In genomic region chr10:19849771-19850365, GRCm38 (mm10) we compare ENCODE assay signal across 9 mouse cellular contexts. TPM values are rescaled to one million over a fixed set of nuclear protein-coding genes. Genes with fewer than 3 reads are reported as not detected.
DNase-seq lines count a peak whose midpoint lies in the region; ATAC-seq lines count a peak whose summit lies in the region.
"Had no signal": no experiment of that assay in that cellular context is flagged by ENCODE, and none has a peak within 500 bp of the region (broad histone marks: within the 10 kb centered on the region; RNA-seq: fewer than 3 reads in every experiment).

No protein-coding gene starts in this region.

- peak overlapping the region; percentile 58 for H3K4me3 ChIP-seq in lung, embryonic 16.5 days (ENCODE audit: low read length)

- H3K27ac ChIP-seq in lung, embryonic 16.5 days (ENCODE audit: low read length): no peak overlapping the region

- ATAC-seq in lung, embryonic 16.5 days (ENCODE audit: low read depth): peak; percentile 63
- peak; percentile 1 to 13; a peak in 1 of 4 replicates for ATAC-seq in hematopoietic stem cell, adult 5-6 weeks (replicated peaks in 1 of 2; ENCODE audit: insufficient read depth in 1 of 2, low FRiP score in 2 of 2, low TSS enrichment in 1 of 2, low read depth in 1 of 2, poor library complexity in 2 of 2, severe bottlenecking in 2 of 2)
- ATAC-seq in megakaryocyte progenitor cell, adult 5-6 weeks (replicated peaks; ENCODE audit: poor library complexity): peak; percentile 15

- DNase-seq in adrenal gland, adult 2 months: peak; percentile 24
- no peak for DNase-seq in adrenal gland, adult 18-20 months (ENCODE audit: low spot score in 2 of 2)
- DNase-seq in lung, postnatal 25 days (ENCODE audit: low spot score): no peak
- peak; percentile 15 for DNase-seq in thymus, postnatal 25 days
- no peak for DNase-seq in layer of hippocampus, adult 9-11 months

- H3K4me1 ChIP-seq in lung, embryonic 16.5 days (replicated peaks; ENCODE audit: control insufficient read depth, insufficient read depth, low read length): peaks cover 21% of the 10 kb centered on the region

- peaks cover 50% of the 10 kb centered on the region for H3K27me3 ChIP-seq in lung, embryonic 16.5 days (ENCODE audit: control insufficient read depth, insufficient read depth, low read depth, low read length)

- peak overlapping the region; percentile 54 for H3K9ac ChIP-seq in lung, embryonic 16.5 days (ENCODE audit: low read length)

- H3K9me3 ChIP-seq in lung, embryonic 16.5 days (ENCODE audit: control insufficient read depth, low read length): no peaks in the 10 kb centered on the region

- WGBS in lung, embryonic 16.5 days: under 1% methylated on average over 32 of the region's 32 CpGs

- no peaks in the 10 kb centered on the region for H3K36me3 ChIP-seq in lung, embryonic 16.5 days (ENCODE audit: control insufficient read depth, insufficient read depth, low read length)

- H3K4me2 ChIP-seq in lung, embryonic 16.5 days (ENCODE audit: low read depth, low read length): peak overlapping the region; percentile 99

RNA-seq across cellular contexts. Expression of gene Slc35d3, which starts 1.4 kb away (rescaled TPM):
- 10 to 100 TPM in 1 of 2 experiments, 1 to 10 TPM in 1; 7.9 to 14.5 TPM for total RNA-seq in adrenal gland, adult 2 months (2021)
- 39.9 and 40.1 TPM in 2 replicates for polyA plus RNA-seq in adrenal gland, adult 2 months (2012; rRNA removed)
- 10 to 100 TPM in 1 of 2 experiments, 1 to 10 TPM in 1; 8.7 to 10.9 TPM for total RNA-seq in adrenal gland, adult 18-20 months (2021)
- 0.72 and 0.95 TPM in 2 replicates for polyA plus RNA-seq in lung, embryonic 16.5 days (2015; fragmentation: Nextera tagmentation; extraction: Ambion mirVana)
- 10.1 and 11.3 TPM in 2 replicates for total RNA-seq in hematopoietic stem cell, adult 5-6 weeks (2017)
- 0.22 and 1.1 TPM in 2 replicates for total RNA-seq in megakaryocyte progenitor cell, adult 5-6 weeks (2015)
- 0.68 TPM in 1 of 2 replicates, not detected in the other for total RNA-seq in megakaryocyte progenitor cell, adult 5-6 weeks (2017)
- polyA plus RNA-seq: gonadal fat pad, adult 2 months had no signal

RNA-seq across cellular contexts. Expression of gene Pex7, which starts 57.6 kb away (rescaled TPM):
- 10 to 100 TPM; 44.8 to 47.5 TPM for total RNA-seq in adrenal gland, adult 2 months (2021)
- polyA plus RNA-seq in adrenal gland, adult 2 months (2012; rRNA removed): 114 and 169 TPM in 2 replicates
- total RNA-seq in adrenal gland, adult 18-20 months (2021): 10 to 100 TPM; 35.7 to 48.1 TPM
- 30.5 and 34.2 TPM in 2 replicates for polyA plus RNA-seq in lung, embryonic 16.5 days (2015; fragmentation: Nextera tagmentation; extraction: Ambion mirVana)
- total RNA-seq in hematopoietic stem cell, adult 5-6 weeks (2017): 50.3 and 52.9 TPM in 2 replicates
- 44.3 and 56.4 TPM in 2 replicates for total RNA-seq in megakaryocyte progenitor cell, adult 5-6 weeks (2015)
- total RNA-seq in megakaryocyte progenitor cell, adult 5-6 weeks (2017): 24.8 and 29.7 TPM in 2 replicates

Comparison
In these comparisons a context has a peak if more than half of its experiments do, and no peak if none do; other contexts are left out.
1. DNase-seq: peak in adrenal gland, adult 2 months (single experiment) and thymus, postnatal 25 days (single experiment); none in adrenal gland, adult 18-20 months (0 of 2), lung, postnatal 25 days (single experiment) and layer of hippocampus, adult 9-11 months (single experiment).
2. ATAC-seq: peak in every context shown above with its lines; median percentile 63 in lung, embryonic 16.5 days; 15 in megakaryocyte progenitor cell, adult 5-6 weeks; 7 in hematopoietic stem cell, adult 5-6 weeks.